Mouse (Mus musculus): Measurements from ENCODE around the gene Gckr. TPM values are rescaled to one million over a fixed set of nuclear protein-coding genes. Genes with fewer than 3 reads are reported as not detected.
A peak's percentile ranks its signal among the peaks of the same experiment; 100 is the strongest.

Gene Gckr
- polyA plus RNA-seq, 1 experiment, result 0.16 TPM

DNA sequence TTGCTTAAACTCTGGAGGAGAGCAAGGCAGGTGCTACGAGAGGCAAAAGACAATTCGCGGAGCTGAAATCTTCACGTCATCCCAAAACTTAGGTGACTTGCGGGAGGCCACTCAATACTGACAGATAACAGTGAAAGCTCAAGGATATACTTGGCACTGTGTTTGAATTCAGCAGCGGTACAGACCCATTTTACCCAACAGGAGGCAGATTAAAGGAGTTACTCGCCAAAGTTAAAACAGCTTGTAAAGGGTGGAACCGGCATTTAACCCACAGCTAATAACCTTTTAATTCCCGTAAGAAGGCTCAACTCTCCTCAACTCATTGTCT is 5.9 kb upstream of the Gckr start:
- Histone ChIP-seq H3K36me3 (ENCODE audit: control insufficient read depth, insufficient read depth) (no peaks in the 10 kb centered on the region), H3K79me2 (ENCODE audit: control insufficient read depth, insufficient read depth) (no peaks in the 10 kb centered on the region), H3K27me3 (ENCODE audit: control insufficient read depth, insufficient read depth, insufficient read length) (no peaks in the 10 kb centered on the region), H3K4me2 (ENCODE audit: low read depth) (peak overlapping the region; percentile 92), H3K4me3 (peak overlapping the region; percentile 67), H3ac (ENCODE audit: control insufficient read depth, insufficient read length) (no peak overlapping the region)
- TF ChIP-seq MAX (IDR thresholded peaks at IDR 0.05; ENCODE audit: low read depth) (no peak), E2F4 (IDR thresholded peaks at IDR 0.05; ENCODE audit: insufficient read depth) (no peak), TCF3 (IDR thresholded peaks at IDR 0.05; ENCODE audit: insufficient read length, low read depth) (no peak), REST (IDR thresholded peaks at IDR 0.05; ENCODE audit: insufficient read depth, insufficient read length) (no peak), TCF12 (IDR thresholded peaks at IDR 0.05; ENCODE audit: insufficient read depth, poor library complexity, severe bottlenecking) (no peak), MYOG (IDR thresholded peaks at IDR 0.05; ENCODE audit: control insufficient read depth in 1 of 3, insufficient read depth in 1 of 3, insufficient read length in 2 of 3, low read depth in 2 of 3) (no peak), USF1 (IDR thresholded peaks at IDR 0.05; ENCODE audit: low read depth) (no peak), CEBPB (IDR thresholded peaks at IDR 0.05; ENCODE audit: insufficient read depth, poor library complexity, severe bottlenecking) (no peak), MYOD1 (IDR thresholded peaks at IDR 0.05; ENCODE audit: control insufficient read depth in 1 of 3, insufficient read length in 2 of 3, low read depth in 2 of 3) (no peak), SRF (IDR thresholded peaks at IDR 0.05; ENCODE audit: control insufficient read depth, insufficient read length, low read depth) (no peak), POLR2A (IDR thresholded peaks at IDR 0.05; ENCODE audit: insufficient read length, low read depth) (no peak), POLR2AphosphoS2 (IDR thresholded peaks at IDR 0.05; ENCODE audit: insufficient read length, low read depth) (no peak)

DNA sequence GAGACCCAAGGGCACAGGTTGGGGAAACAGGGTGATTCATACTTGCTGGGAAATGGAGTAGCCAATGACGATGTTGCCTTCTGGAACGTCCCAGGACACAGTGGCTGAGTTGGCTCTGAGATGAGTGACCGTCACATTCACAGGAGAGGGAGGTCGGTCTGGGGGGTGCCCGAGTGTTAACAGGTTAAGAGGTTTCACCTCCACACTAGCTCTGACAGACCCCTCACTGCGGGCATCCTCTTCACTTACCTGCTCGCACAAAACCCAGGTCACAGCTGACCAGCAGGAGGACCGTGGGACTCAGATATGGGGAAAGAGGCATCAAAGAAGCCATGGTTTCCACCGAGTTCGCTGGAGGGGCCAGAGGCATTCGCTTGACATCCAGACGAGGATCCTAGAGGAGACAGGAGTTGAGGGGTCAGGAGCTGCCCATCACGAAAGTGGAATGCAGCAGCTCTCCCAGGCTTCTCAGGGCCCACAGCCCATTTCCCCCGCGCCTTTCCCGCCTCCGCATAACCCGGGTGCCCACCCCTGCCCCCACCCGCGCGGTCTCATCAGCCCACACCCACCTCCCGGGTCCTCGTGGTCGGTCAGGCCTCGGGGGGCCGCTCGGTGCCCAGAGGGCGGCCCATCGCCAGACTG is 2.2 kb upstream of the Gckr start:
- Histone ChIP-seq H3K27me3 (ENCODE audit: control insufficient read depth, insufficient read depth, insufficient read length) (peaks cover 24% of the 10 kb centered on the region), H3K36me3 (ENCODE audit: control insufficient read depth, insufficient read depth) (no peaks in the 10 kb centered on the region), H3K4me3 (peak overlapping the region; percentile 11), H3ac (ENCODE audit: control insufficient read depth, insufficient read length) (peak overlapping the region; percentile 5), H3K4me2 (ENCODE audit: low read depth) (peak overlapping the region; percentile 69), H3K79me2 (ENCODE audit: control insufficient read depth, insufficient read depth) (no peaks in the 10 kb centered on the region)
- TF ChIP-seq TCF12 (IDR thresholded peaks at IDR 0.05; ENCODE audit: insufficient read depth, poor library complexity, severe bottlenecking), result no peak
- TF ChIP-seq MAX (IDR thresholded peaks at IDR 0.05; ENCODE audit: low read depth), result no peak
- no peak for TF ChIP-seq MYOD1 (IDR thresholded peaks at IDR 0.05; ENCODE audit: control insufficient read depth in 1 of 3, insufficient read length in 2 of 3, low read depth in 2 of 3)

DNA sequence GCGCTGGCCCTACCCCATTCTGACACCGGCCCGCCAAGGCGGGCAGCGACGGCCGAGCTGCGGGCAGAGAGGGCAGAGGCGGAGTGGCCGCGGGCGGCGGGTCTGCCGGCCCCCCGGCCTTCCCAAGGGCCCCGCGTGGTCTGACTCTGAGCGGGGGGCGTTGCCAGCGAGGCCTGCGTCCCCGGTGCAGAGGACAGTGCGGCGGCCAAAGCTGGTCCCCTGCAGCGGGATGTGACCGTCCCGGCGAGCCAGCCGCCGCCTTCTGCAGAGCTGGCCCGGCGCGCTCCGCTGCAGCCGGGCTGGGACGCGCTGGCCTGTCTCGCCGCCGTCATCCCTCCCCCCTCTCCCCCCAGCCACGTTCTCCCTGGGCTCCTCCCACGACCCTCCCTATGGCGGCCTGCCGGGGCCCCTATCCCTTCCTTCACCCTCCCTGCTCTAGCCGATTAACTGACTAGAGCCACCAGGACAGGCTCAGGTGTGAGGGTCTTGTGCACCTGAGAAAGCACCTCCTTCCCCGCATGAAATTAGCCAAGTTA is 1.6 kb upstream of the Gckr start, which contains the start of gene Fndc4:
TSS of gene Fndc4 (minus strand) at position 475 of the 536 bp plus-strand sequence.
- peak within 1 kb of the TSS; percentile 11 for H3K4me3 ChIP-seq
- H3K4me2 ChIP-seq (ENCODE audit: low read depth), result peak within 1 kb of the TSS; percentile 82
- TF ChIP-seq POLR2A (IDR thresholded peaks at IDR 0.05; ENCODE audit: insufficient read length, low read depth) (peak; percentile 39), E2F4 (IDR thresholded peaks at IDR 0.05; ENCODE audit: insufficient read depth) (no peak), CEBPB (IDR thresholded peaks at IDR 0.05; ENCODE audit: insufficient read depth, poor library complexity, severe bottlenecking) (no peak), USF1 (IDR thresholded peaks at IDR 0.05; ENCODE audit: low read depth) (no peak)
- H3ac ChIP-seq (ENCODE audit: control insufficient read depth, insufficient read length), result peak within 1 kb of the TSS; percentile 5
- peaks cover 29% of the 10 kb centered on the region for H3K27me3 ChIP-seq (ENCODE audit: control insufficient read depth, insufficient read depth, insufficient read length)
- H3K36me3 ChIP-seq (ENCODE audit: control insufficient read depth, insufficient read depth), result no peaks in the 10 kb centered on the region
- H3K79me2 ChIP-seq (ENCODE audit: control insufficient read depth, insufficient read depth), result no peaks in the 10 kb centered on the region

DNA sequence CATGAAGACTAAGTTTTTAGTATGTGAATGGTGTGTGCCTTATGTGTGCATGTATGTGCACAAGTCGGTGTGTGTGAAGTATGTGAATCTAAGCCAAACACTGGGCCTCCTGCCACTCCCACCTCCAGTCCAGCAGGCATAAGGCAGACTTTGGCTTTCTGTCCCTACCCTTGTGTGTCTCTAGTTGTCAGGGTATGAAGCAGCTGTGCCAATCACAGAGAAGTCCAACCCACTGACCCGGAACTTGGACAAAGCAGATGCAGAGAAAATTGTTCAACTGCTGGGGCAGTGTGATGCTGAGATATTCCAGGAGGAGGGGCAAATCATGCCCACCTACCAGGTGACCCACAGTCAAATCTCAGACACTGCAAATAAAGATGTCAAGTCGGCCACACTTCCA is 738 bp downstream of the Gckr start:
- H3K4me2 ChIP-seq (ENCODE audit: low read depth), result no peak overlapping the region
- no peaks in the 10 kb centered on the region for H3K36me3 ChIP-seq (ENCODE audit: control insufficient read depth, insufficient read depth)

DNA sequence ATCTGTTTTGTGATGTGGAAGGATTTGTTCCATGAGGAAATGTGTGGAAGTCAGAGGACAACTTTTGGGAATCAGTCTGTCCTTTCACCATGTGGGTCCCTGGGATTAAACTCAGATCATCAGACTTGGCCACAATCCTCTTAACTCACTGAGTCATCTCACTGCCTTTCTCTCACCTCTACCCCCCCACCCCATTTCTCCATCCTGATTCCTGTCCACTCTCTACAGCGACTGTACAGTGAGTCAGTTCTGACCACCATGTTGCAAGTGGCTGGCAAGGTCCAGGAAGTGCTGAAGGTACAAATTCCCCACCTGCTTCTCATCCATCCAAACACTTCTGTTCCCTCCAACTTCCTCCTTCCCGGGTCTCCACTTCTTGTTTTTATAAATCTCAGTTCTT is 1.2 kb downstream of the Gckr start:
- peaks cover 34% of the 10 kb centered on the region for H3K27me3 ChIP-seq (ENCODE audit: control insufficient read depth, insufficient read depth, insufficient read length)
- no peak overlapping the region for H3ac ChIP-seq (ENCODE audit: control insufficient read depth, insufficient read length)
- H3K36me3 ChIP-seq (ENCODE audit: control insufficient read depth, insufficient read depth), result no peaks in the 10 kb centered on the region
- TF ChIP-seq CEBPB (IDR thresholded peaks at IDR 0.05; ENCODE audit: insufficient read depth, poor library complexity, severe bottlenecking) (no peak), SRF (IDR thresholded peaks at IDR 0.05; ENCODE audit: control insufficient read depth, insufficient read length, low read depth) (no peak), USF1 (IDR thresholded peaks at IDR 0.05; ENCODE audit: low read depth) (no peak), TCF3 (IDR thresholded peaks at IDR 0.05; ENCODE audit: insufficient read length, low read depth) (no peak), MYOD1 (IDR thresholded peaks at IDR 0.05; ENCODE audit: control insufficient read depth in 1 of 3, insufficient read length in 2 of 3, low read depth in 2 of 3) (no peak), POLR2A (IDR thresholded peaks at IDR 0.05; ENCODE audit: insufficient read length, low read depth) (no peak), MAX (IDR thresholded peaks at IDR 0.05; ENCODE audit: low read depth) (no peak), E2F4 (IDR thresholded peaks at IDR 0.05; ENCODE audit: insufficient read depth) (no peak), MYOG (IDR thresholded peaks at IDR 0.05; ENCODE audit: control insufficient read depth in 1 of 3, insufficient read depth in 1 of 3, insufficient read length in 2 of 3, low read depth in 2 of 3) (no peak), POLR2AphosphoS2 (IDR thresholded peaks at IDR 0.05; ENCODE audit: insufficient read length, low read depth) (no peak), TCF12 (IDR thresholded peaks at IDR 0.05; ENCODE audit: insufficient read depth, poor library complexity, severe bottlenecking) (no peak), REST (IDR thresholded peaks at IDR 0.05; ENCODE audit: insufficient read depth, insufficient read length) (no peak)
- no peaks in the 10 kb centered on the region for H3K79me2 ChIP-seq (ENCODE audit: control insufficient read depth, insufficient read depth)
- H3K4me3 ChIP-seq, result no peak overlapping the region
- no peak overlapping the region for H3K4me2 ChIP-seq (ENCODE audit: low read depth)

More for the DNA sequence above, 738 bp downstream of the Gckr start:
- no peak for TF ChIP-seq USF1 (IDR thresholded peaks at IDR 0.05; ENCODE audit: low read depth)
- no peak for TF ChIP-seq MYOD1 (IDR thresholded peaks at IDR 0.05; ENCODE audit: control insufficient read depth in 1 of 3, insufficient read length in 2 of 3, low read depth in 2 of 3)
- TF ChIP-seq MAX (IDR thresholded peaks at IDR 0.05; ENCODE audit: low read depth), result no peak
- no peak for TF ChIP-seq REST (IDR thresholded peaks at IDR 0.05; ENCODE audit: insufficient read depth, insufficient read length)
- no peak for TF ChIP-seq POLR2AphosphoS2 (IDR thresholded peaks at IDR 0.05; ENCODE audit: insufficient read length, low read depth)
- TF ChIP-seq SRF (IDR thresholded peaks at IDR 0.05; ENCODE audit: control insufficient read depth, insufficient read length, low read depth), result no peak
- no peak for TF ChIP-seq TCF3 (IDR thresholded peaks at IDR 0.05; ENCODE audit: insufficient read length, low read depth)
- no peak for TF ChIP-seq E2F4 (IDR thresholded peaks at IDR 0.05; ENCODE audit: insufficient read depth)
- TF ChIP-seq TCF12 (IDR thresholded peaks at IDR 0.05; ENCODE audit: insufficient read depth, poor library complexity, severe bottlenecking), result no peak
- no peak for TF ChIP-seq CEBPB (IDR thresholded peaks at IDR 0.05; ENCODE audit: insufficient read depth, poor library complexity, severe bottlenecking)
- TF ChIP-seq POLR2A (IDR thresholded peaks at IDR 0.05; ENCODE audit: insufficient read length, low read depth), result no peak
- TF ChIP-seq MYOG (IDR thresholded peaks at IDR 0.05; ENCODE audit: control insufficient read depth in 1 of 3, insufficient read depth in 1 of 3, insufficient read length in 2 of 3, low read depth in 2 of 3), result no peak
- no peaks in the 10 kb centered on the region for H3K79me2 ChIP-seq (ENCODE audit: control insufficient read depth, insufficient read depth)
- H3K4me3 ChIP-seq, result no peak overlapping the region
- H3ac ChIP-seq (ENCODE audit: control insufficient read depth, insufficient read length), result no peak overlapping the region
- peaks cover 34% of the 10 kb centered on the region for H3K27me3 ChIP-seq (ENCODE audit: control insufficient read depth, insufficient read depth, insufficient read length)
